Mouse (Mus musculus) activated CD4-positive, CD25-positive, alpha-beta regulatory T cell, adult 9 weeks (primary cell): ENCODE data around the gene Elavl2. TPM values are rescaled to one million over a fixed set of nuclear protein-coding genes. Genes with fewer than 3 reads are reported as not detected.

ENCODE experiments used
- polyA plus RNA-seq: library from polyadenylated mRNA; unstranded; fragments of 100-300 nt; shearing (Covaris generic); gene quantifications from one replicate; pipeline ENCODE4 v1.2.1, GENCODE M21; 2017

Gene Elavl2
- polyA plus RNA-seq = 0.26 TPM

GRCm38 (mm10) chr4:91400423-91400822 lies at the start of gene Elavl2:
Elavl2 (minus strand) TSS chr4:91400785.

